Mouse (Mus musculus): ENCODE data around the gene Pip5k1b. TPM values are rescaled to one million over a fixed set of nuclear protein-coding genes. Genes with fewer than 3 reads are reported as not detected.

Gene Pip5k1b
- polyA plus RNA-seq, 1 experiment from 2014 or later = 5.3 TPM

DNA sequence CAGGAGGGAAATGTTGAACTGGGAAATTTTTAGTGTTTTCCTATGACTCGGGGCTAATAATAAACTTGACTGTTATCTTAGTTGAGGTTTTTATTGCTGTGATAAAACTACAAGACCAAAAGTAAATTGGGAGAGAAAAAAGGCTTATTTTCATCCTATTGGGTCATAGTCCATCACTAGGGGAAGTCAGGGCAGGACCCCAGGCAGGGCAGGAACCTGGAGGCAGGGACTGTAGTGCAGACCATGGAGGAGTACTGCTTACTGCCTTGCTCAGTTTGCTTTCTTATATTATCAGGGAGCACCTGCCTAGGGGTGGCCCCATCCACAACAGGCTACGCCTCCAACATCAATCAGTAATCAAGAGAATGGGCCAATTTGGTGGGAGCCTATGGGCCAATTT lies 101.2 kb downstream of the Pip5k1b start:
- no peak for ATAC-seq (ENCODE audit: insufficient read depth, low FRiP score, low read depth)
- no peak overlapping the region for H3K4me2 ChIP-seq
- no peaks in the 10 kb centered on the region for H3K36me3 ChIP-seq
- H3K9me3 ChIP-seq = no peaks in the 10 kb centered on the region
- H3K4me1 ChIP-seq = 0 out of 2 replicates have a peak, but pooled peaks cover 3% of the 10 kb centered on the region
- H3K27me3 ChIP-seq (replicated peaks) = no peaks in the 10 kb centered on the region
- H3K9ac ChIP-seq = no peak overlapping the region
- no peak overlapping the region for H3K4me3 ChIP-seq (replicated peaks)
- no peak overlapping the region for H3K27ac ChIP-seq
- WGBS = 80% methylated on average over 2 of the region's 2 CpGs

DNA sequence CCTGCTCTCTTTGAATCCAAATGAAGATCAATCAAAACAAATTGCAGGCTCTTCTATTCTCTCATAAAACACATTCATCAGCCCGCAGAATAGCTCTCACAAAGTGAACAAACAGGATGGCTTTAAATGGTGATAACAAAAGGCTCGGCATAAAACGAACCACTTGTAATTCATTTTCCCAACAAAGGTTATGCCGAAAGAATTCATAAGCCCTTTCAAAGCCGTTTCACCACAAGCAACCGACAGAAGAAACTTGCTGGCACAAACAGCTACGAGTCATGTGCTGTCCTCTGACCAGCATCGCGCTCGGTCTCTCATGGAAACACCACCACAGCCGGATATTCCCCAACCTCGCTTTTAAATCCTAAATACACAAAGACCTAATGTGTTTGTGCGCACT lies 102.3 kb downstream of the Pip5k1b start:
- H3K4me2 ChIP-seq = peak overlapping the region; percentile 10; the same call in 1 of the 2 replicates
- no peak overlapping the region for H3K9ac ChIP-seq
- H3K9me3 ChIP-seq = no peaks in the 10 kb centered on the region
- H3K4me1 ChIP-seq = 0 out of 2 replicates have a peak, but pooled peaks cover 3% of the 10 kb centered on the region
- no peak overlapping the region for H3K27ac ChIP-seq
- no peak for ATAC-seq (ENCODE audit: insufficient read depth, low FRiP score, low read depth)
- H3K4me3 ChIP-seq (replicated peaks) = no peak overlapping the region
- H3K27me3 ChIP-seq (replicated peaks) = no peaks in the 10 kb centered on the region
- WGBS = 56% methylated on average over 13 of the region's 13 CpGs
- H3K36me3 ChIP-seq = no peaks in the 10 kb centered on the region

DNA sequence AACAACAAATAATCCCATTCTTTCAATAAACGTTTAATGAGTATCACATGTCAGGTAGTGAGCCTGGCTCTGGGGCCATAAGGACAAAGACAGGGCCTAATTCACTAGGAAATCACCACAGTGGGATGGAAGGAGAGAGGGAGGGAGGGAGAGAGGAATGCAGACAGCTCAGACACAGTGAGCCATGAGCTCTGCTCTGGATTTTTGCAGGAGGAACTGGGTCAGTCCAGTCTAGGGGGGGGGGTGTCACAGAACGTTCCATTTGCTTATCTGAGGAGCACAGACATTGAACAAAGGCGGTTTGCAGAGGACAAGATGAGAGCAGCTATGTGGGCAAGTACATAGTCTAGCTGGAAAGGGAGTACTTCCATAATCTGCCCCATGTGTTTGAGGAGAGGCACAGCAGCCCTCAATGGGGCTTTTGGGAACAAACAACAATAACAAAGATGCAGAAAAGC lies 103.2 kb downstream of the Pip5k1b start:
- H3K27me3 ChIP-seq (replicated peaks) = no peaks in the 10 kb centered on the region
- no peak; the same call in 1 of the 2 replicates for ATAC-seq (ENCODE audit: insufficient read depth, low FRiP score, low read depth)
- no peak overlapping the region for H3K27ac ChIP-seq
- H3K4me1 ChIP-seq = 0 out of 2 replicates have a peak, but pooled peaks cover 3% of the 10 kb centered on the region
- no peak overlapping the region for H3K4me2 ChIP-seq
- H3K4me3 ChIP-seq (replicated peaks) = no peak overlapping the region
- H3K9me3 ChIP-seq = no peaks in the 10 kb centered on the region
- no peaks in the 10 kb centered on the region for H3K36me3 ChIP-seq
- 30% methylated on average over 3 of the region's 3 CpGs for WGBS
- H3K9ac ChIP-seq = no peak overlapping the region

DNA sequence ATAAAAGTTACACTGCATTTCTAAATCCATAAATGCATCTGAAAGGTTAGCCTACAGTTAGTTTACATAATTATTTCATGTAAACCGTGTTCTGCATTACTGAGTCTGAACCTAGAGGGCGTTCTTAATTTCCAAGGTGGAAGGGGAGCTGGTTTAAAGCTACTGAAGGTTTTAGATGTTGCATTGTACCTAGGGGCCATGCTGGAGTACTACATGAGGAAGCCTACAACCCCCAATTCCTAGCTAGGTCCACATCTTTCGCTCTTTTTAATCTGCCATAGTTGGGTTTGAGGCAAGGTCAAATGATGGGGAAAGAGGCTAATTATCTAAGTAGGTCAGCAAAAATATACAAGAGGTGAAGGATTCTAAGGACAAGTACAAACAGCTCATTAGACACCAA lies 104.0 kb downstream of the Pip5k1b start:
- Histone ChIP-seq H3K4me1 (0 out of 2 replicates have a peak, but pooled peaks cover 3% of the 10 kb centered on the region), H3K9me3 (no peaks in the 10 kb centered on the region), H3K4me2 (no peak overlapping the region), H3K36me3 (no peaks in the 10 kb centered on the region), H3K27ac (no peak overlapping the region), H3K27me3 (replicated peaks) (no peaks in the 10 kb centered on the region), H3K4me3 (replicated peaks) (no peak overlapping the region), H3K9ac (no peak overlapping the region)
- 85% methylated on average over 3 of the region's 3 CpGs for WGBS
- no peak for ATAC-seq (ENCODE audit: insufficient read depth, low FRiP score, low read depth)

DNA sequence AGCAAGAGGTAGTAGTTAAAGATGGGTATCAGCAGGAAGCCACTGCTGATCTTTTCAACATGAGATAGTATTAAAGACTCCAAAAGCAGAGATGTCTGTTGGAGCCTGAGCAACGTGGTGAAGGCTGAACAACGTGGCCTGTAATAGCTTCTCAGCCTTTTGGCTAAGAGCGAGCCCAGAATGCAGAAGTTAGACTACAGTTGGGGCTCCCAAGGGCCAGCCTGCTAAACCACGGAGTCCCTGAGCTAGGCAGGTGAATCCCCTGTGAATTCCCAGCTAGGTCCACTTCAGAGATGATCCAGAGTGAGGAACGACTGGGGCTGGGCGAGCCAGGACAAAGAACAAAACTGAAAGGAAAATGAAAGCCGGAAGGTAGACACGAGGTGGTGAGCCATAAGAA lies 104.9 kb downstream of the Pip5k1b start:
- Histone ChIP-seq H3K27ac (no peak overlapping the region), H3K4me2 (no peak overlapping the region), H3K9ac (no peak overlapping the region), H3K9me3 (no peaks in the 10 kb centered on the region), H3K4me1 (0 out of 2 replicates have a peak, but pooled peaks cover 3% of the 10 kb centered on the region), H3K36me3 (no peaks in the 10 kb centered on the region), H3K27me3 (replicated peaks) (no peaks in the 10 kb centered on the region), H3K4me3 (replicated peaks) (no peak overlapping the region)
- 93% methylated on average over 8 of the region's 8 CpGs for WGBS
- ATAC-seq (ENCODE audit: insufficient read depth, low FRiP score, low read depth) = no peak

DNA sequence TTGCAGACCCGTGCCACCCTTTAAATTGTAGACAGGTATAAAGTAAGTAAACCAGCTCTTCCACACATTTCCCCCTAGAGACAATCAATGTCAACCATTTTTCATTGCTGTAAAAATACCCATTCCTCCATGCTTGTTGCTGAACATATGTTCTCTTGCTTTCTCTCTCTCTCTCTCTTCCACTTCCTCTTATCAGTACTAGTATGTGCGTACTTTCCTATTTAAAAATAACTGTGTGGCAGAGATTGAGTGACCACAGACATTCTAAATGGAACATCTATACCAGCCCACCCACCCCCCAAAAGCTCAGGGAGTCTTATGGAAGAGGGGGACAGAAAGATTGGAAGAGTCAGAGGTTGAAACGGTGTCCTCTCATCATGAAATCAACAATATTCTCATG lies 111.3 kb downstream of the Pip5k1b start:
- 77% methylated on average over 3 of the region's 3 CpGs for WGBS
- H3K9me3 ChIP-seq = no peaks in the 10 kb centered on the region
- no peaks in the 10 kb centered on the region for H3K27me3 ChIP-seq (replicated peaks)
- ATAC-seq (ENCODE audit: insufficient read depth, low FRiP score, low read depth) = no peak
- no peaks in the 10 kb centered on the region for H3K36me3 ChIP-seq
- H3K4me3 ChIP-seq (replicated peaks) = no peak overlapping the region
- no peak overlapping the region for H3K9ac ChIP-seq
- no peaks in the 10 kb centered on the region for H3K4me1 ChIP-seq
- no peak overlapping the region for H3K4me2 ChIP-seq
- no peak overlapping the region for H3K27ac ChIP-seq

DNA sequence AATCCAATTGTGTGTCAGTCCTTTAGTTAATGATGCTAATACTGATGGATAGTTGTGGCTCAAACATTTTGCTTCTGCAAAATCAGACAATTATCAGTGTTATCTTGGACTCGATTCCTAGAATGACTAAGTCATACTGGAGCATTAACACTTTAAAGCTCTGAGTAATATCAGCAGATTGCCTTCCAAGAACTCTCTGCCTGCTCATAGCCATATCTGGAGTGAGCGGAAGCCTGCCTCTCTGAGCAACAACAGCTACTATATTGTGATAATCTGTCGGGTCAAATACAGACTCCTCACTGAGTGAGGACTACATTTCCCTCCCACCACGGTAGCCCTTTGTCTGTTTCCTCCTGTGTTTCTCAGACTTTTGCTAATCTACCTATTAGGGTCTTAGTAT lies 116.0 kb downstream of the Pip5k1b start:
- H3K27me3 ChIP-seq (replicated peaks) = no peaks in the 10 kb centered on the region
- 76% methylated on average over 4 of the region's 4 CpGs for WGBS
- H3K4me1 ChIP-seq = no peaks in the 10 kb centered on the region
- no peak for ATAC-seq (ENCODE audit: insufficient read depth, low FRiP score, low read depth)
- no peak overlapping the region for H3K9ac ChIP-seq
- no peak overlapping the region for H3K27ac ChIP-seq
- no peaks in the 10 kb centered on the region for H3K9me3 ChIP-seq
- H3K4me3 ChIP-seq (replicated peaks) = no peak overlapping the region
- no peak overlapping the region for H3K4me2 ChIP-seq
- no peaks in the 10 kb centered on the region for H3K36me3 ChIP-seq

DNA sequence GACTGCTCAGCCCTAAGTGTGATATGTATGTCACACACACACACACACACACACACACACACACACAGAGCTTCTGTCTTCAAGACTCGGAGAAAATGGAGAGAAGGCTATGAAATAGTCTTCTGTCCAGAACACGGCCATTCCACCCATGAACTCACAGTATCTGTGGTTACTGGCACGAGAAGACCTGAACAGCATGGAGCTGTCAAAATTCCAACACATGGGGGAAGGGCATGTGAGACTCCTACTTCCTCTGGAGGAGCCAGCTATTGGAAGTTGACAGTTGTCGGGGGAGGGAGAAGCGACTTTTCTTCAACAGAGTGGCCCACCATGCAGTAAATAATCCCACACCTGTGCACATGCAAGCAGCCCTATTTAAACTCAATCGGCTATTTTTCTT lies 121.4 kb downstream of the Pip5k1b start:
- H3K9ac ChIP-seq = no peak overlapping the region
- no peak overlapping the region for H3K4me2 ChIP-seq
- 65% methylated on average over 6 of the region's 6 CpGs for WGBS
- H3K9me3 ChIP-seq = no peaks in the 10 kb centered on the region
- no peak for ATAC-seq (ENCODE audit: insufficient read depth, low FRiP score, low read depth)
- no peak overlapping the region for H3K27ac ChIP-seq
- no peaks in the 10 kb centered on the region for H3K36me3 ChIP-seq
- H3K27me3 ChIP-seq (replicated peaks) = no peaks in the 10 kb centered on the region
- H3K4me3 ChIP-seq (replicated peaks) = no peak overlapping the region
- no peaks in the 10 kb centered on the region for H3K4me1 ChIP-seq

DNA sequence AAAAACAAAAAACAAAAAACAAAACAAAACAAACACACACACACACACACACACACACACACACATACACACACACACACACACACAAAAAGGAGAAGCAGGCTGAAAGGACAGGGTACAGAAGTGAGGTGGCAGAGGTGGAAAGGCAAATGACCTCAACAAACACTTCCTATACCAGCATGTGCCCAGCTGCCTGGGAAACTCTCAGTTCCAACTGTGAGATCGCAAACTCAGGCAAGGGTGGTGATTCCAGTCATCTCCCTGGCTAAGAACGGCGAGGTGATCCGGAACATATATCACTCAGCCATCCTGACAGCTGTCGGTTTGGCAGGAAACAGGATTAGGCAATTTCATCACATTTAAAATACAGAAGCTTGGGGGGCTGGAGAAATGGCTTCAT lies 123.2 kb downstream of the Pip5k1b start:
- no peak overlapping the region for H3K4me2 ChIP-seq
- H3K9me3 ChIP-seq = no peaks in the 10 kb centered on the region
- no peak for ATAC-seq (ENCODE audit: insufficient read depth, low FRiP score, low read depth)
- no peaks in the 10 kb centered on the region for H3K27me3 ChIP-seq (replicated peaks)
- H3K27ac ChIP-seq = no peak overlapping the region
- H3K4me3 ChIP-seq (replicated peaks) = no peak overlapping the region
- no peaks in the 10 kb centered on the region for H3K36me3 ChIP-seq
- 82% methylated on average over 5 of the region's 5 CpGs for WGBS
- H3K9ac ChIP-seq = no peak overlapping the region
- H3K4me1 ChIP-seq = no peaks in the 10 kb centered on the region

DNA sequence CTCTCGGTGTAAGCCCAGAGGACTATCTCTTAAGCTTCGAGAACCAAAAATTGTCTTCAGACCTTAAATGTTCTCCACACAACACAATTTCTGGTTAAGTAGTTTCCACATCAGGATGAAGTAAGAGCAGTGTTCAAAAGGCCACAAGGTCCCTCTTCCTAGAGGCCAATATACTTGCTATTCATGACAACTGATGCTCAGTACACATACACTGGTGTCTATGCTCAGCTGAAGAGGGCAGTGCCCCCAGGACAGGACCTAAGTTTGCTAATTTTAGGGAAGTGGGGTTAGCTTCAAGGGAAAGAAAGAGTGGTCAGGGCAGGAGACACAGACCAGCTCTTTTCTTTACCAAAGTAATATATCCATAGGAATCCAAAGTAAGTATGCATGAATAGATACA lies 124.3 kb downstream of the Pip5k1b start:
- Histone ChIP-seq H3K4me2 (no peak overlapping the region), H3K9me3 (no peaks in the 10 kb centered on the region), H3K36me3 (no peaks in the 10 kb centered on the region), H3K4me1 (no peaks in the 10 kb centered on the region), H3K4me3 (replicated peaks) (no peak overlapping the region), H3K27ac (no peak overlapping the region), H3K9ac (no peak overlapping the region), H3K27me3 (replicated peaks) (no peaks in the 10 kb centered on the region)
- no peak for ATAC-seq (ENCODE audit: insufficient read depth, low FRiP score, low read depth)
- WGBS = 81% methylated on average over 2 of the region's 2 CpGs

DNA sequence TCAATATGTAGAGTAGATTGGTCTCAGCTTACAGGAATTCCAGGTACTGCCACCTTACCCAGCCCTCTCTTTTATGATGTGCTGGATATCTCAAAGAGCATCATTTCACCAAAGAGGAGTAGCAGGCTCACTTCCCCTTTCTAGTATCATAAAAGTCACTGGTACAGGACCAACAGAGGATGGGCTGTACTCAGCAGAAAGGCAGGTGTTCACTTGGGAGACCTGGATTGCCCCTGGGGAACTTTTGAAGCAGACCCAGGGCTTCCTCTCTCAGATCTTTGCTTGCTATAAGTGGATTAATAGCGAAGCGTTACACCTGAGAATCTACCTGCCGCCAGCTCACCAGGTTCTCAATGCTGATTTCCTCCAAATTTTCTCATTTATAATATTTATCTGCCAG lies 127.7 kb downstream of the Pip5k1b start:
- no peak for ATAC-seq (ENCODE audit: insufficient read depth, low FRiP score, low read depth)
- Histone ChIP-seq H3K4me2 (no peak overlapping the region), H3K4me3 (replicated peaks) (no peak overlapping the region), H3K36me3 (no peaks in the 10 kb centered on the region), H3K27ac (no peak overlapping the region), H3K9me3 (no peaks in the 10 kb centered on the region), H3K27me3 (replicated peaks) (no peaks in the 10 kb centered on the region), H3K9ac (no peak overlapping the region), H3K4me1 (no peaks in the 10 kb centered on the region)
- WGBS = 89% methylated on average over 3 of the region's 3 CpGs

DNA sequence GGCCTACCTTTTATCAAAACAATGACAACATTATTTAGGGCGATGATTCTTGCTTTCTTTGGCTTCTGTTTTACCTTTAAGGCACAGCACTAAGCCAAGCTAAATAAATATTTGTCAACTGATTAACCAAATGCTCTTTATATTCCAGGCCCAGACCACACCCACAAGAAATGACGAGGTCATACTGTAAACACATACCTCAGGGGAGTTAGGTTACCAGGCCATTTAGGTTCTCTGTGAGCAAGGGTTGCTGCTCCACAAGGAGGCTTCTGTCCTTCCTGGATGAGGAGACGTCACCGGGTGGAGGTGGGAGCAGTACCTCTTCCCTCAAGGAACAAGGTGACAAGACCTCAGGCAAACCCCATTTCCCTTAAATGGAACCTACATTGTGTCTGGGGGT lies 128.4 kb downstream of the Pip5k1b start:
- no peak overlapping the region for H3K4me3 ChIP-seq (replicated peaks)
- ATAC-seq (ENCODE audit: insufficient read depth, low FRiP score, low read depth) = peak; percentile 77
- no peak overlapping the region for H3K9ac ChIP-seq
- H3K27me3 ChIP-seq (replicated peaks) = no peaks in the 10 kb centered on the region
- H3K27ac ChIP-seq = peak overlapping the region; percentile 59; the same call in 1 of the 2 replicates
- H3K36me3 ChIP-seq = no peaks in the 10 kb centered on the region
- no peaks in the 10 kb centered on the region for H3K4me1 ChIP-seq
- no peaks in the 10 kb centered on the region for H3K9me3 ChIP-seq
- WGBS = 39% methylated on average over 4 of the region's 4 CpGs
- no peak overlapping the region for H3K4me2 ChIP-seq

DNA sequence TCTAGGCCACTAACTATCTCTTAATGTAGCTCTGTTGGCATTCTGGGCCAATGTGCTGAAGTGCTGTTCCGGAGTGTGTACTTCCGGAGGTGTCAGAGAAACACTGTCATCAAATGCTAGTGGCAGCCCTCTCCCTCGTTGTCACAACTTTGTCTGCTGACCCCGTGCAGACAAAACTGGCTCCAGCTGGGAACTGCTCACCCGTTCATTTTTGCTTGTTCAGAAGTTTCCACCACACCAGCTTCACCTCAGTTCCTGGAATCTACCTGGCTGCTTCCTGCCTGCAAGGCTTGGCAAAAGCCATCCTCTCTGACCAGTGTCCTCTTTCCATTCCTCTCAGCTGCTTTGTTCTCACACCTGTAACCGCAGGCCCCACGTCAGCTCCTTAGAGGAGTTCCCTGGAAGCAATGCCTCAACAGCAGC lies 128.9 kb downstream of the Pip5k1b start:
- H3K4me1 ChIP-seq = no peaks in the 10 kb centered on the region
- no peaks in the 10 kb centered on the region for H3K9me3 ChIP-seq
- WGBS = 74% methylated on average over 7 of the region's 7 CpGs
- H3K27ac ChIP-seq = peak overlapping the region; percentile 59; the same call in 1 of the 2 replicates
- no peak overlapping the region for H3K4me2 ChIP-seq
- H3K4me3 ChIP-seq (replicated peaks) = no peak overlapping the region
- no peaks in the 10 kb centered on the region for H3K36me3 ChIP-seq
- peak; percentile 72; the same call in 1 of the 2 replicates for ATAC-seq (ENCODE audit: insufficient read depth, low FRiP score, low read depth)
- H3K27me3 ChIP-seq (replicated peaks) = no peaks in the 10 kb centered on the region
- no peak overlapping the region for H3K9ac ChIP-seq
